Comparison of ENCODE assay signal across 21 mouse cellular contexts in the genomic region with DNA sequence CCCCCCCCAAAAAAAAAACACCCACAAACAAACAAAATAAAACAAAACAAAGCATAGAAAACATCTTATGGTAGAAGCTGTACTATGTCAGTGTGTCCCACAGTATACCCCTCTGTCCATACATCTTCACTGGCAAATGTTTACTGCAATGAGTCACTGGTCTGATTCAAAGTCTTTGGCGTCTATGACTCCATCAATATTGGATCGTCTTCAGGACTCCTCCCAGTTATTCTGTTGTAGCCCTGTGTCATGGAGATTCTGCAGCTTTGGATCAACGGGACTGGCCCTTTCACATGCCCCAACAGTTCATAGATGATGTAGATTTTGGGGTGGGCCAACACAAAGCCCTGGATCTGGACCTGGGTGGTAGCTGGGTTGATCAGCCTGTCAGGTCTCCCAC. TPM values are rescaled to one million over a fixed set of nuclear protein-coding genes. Genes with fewer than 3 reads are reported as not detected.
DNase-seq lines count a peak whose midpoint lies in the region; TF ChIP-seq lines count a peak whose summit lies in the region.
"Had no signal": no experiment of that assay in that cellular context is flagged by ENCODE, and none has a peak within 500 bp of the region (broad histone marks: within the 10 kb centered on the region; RNA-seq: fewer than 3 reads in every experiment).

No protein-coding gene starts in this region.

- peaks cover 13% of the 10 kb centered on the region for H3K4me1 ChIP-seq in bone marrow, adult 2 months (ENCODE audit: control insufficient read depth, insufficient read depth, low read length)

- DNase-seq in 3134 (ENCODE audit: extremely low read depth, insufficient read length, low spot score) (peak; percentile 50), 3T3-L1 (ENCODE audit: low read depth, low spot score) (peak; percentile 83)
- no peak for DNase-seq in gastrocnemius, adult 8-10 months (ENCODE audit: low spot score in 2 of 2)
- DNase-seq in spleen, adult 12 weeks (ENCODE audit: low spot score), result no peak
- no peak for DNase-seq in gastrocnemius, adult 18-20 months (ENCODE audit: low spot score)
- DNase-seq: adrenal gland, adult 8-10 months; adrenal gland, postnatal 14 days; adrenal gland, postnatal 36 days; cerebellum, adult 11 months; cerebellum, adult 18-20 months; cerebellum, adult 8-10 months; cerebellum, adult 9-11 months; cerebellum, postnatal 14 days; cerebellum, postnatal 36 days; embryo, embryonic 11 days; forebrain, postnatal 0 days had no signal

- no peak for TF ChIP-seq POLR2A in bone marrow, adult 2 months (IDR thresholded peaks at IDR 0.05; ENCODE audit: borderline replicate concordance, control insufficient read depth, low read depth, low read length)

- peak overlapping the region; percentile 6 for H3K27ac ChIP-seq in bone marrow, adult 2 months (ENCODE audit: control insufficient read depth, insufficient read depth, low read depth, low read length, poor library complexity)
- H3K27ac ChIP-seq: embryonic facial prominence, embryonic 13.5 days; embryonic facial prominence, embryonic 15.5 days; forebrain, embryonic 13.5 days; forebrain, embryonic 15.5 days had no signal

- no peak for TF ChIP-seq CTCF in bone marrow, adult 2 months (IDR thresholded peaks at IDR 0.05; ENCODE audit: control insufficient read depth, insufficient read depth, low read length)

- H3K4me3 ChIP-seq in bone marrow, adult 2 months (replicated peaks; ENCODE audit: control insufficient read depth, low read depth, low read length), result no peak overlapping the region
- H3K4me3 ChIP-seq: embryonic facial prominence, embryonic 13.5 days; embryonic facial prominence, embryonic 15.5 days; forebrain, embryonic 13.5 days; forebrain, embryonic 15.5 days had no signal

- WGBS in bone marrow, adult 2 months, result 74% methylated on average over 3 of the region's 3 CpGs

RNA-seq across cellular contexts. Expression of a gene that starts 25.9 kb away (rescaled TPM):
- polyA plus RNA-seq in bone marrow, adult 2 months (2011; ENCODE audit: insufficient read depth, insufficient read length, low replicate concordance, missing spikeins), result 29.7 and 70.6 TPM in 2 replicates
- total RNA-seq in gastrocnemius, adult 8-10 months (2022), result 1 to 10 TPM; 6.1 to 9.6 (median 7.4) TPM
- total RNA-seq in gastrocnemius, adult 18-20 months (2021), result 10 to 100 TPM in 1 of 2 experiments, 1 to 10 TPM in 1; 7.6 to 14.3 TPM

Comparison
In these comparisons a context has a peak if more than half of its experiments do, and no peak if none do; other contexts are left out.
1. DNase-seq: peak in 3134 (single experiment) and 3T3-L1 (single experiment); none in gastrocnemius, adult 8-10 months (0 of 2), spleen, adult 12 weeks (single experiment) and gastrocnemius, adult 18-20 months (single experiment).